Comparison of ENCODE assay signal across 10 mouse cellular contexts in genomic region chr14:16248135-16248534, GRCm38 (mm10). TPM values are rescaled to one million over a fixed set of nuclear protein-coding genes. Genes with fewer than 3 reads are reported as not detected.
DNase-seq lines count a peak whose midpoint lies in the region; ATAC-seq and TF ChIP-seq lines count a peak whose summit lies in the region.
"Had no signal": no experiment of that assay in that cellular context is flagged by ENCODE, and none has a peak within 500 bp of the region (broad histone marks: within the 10 kb centered on the region; RNA-seq: fewer than 3 reads in every experiment).

No protein-coding gene starts in this region.

- peak overlapping the region; percentile 91; the same call in 1 of the 2 replicates for H3K4me2 ChIP-seq in heart, embryonic 16.5 days (ENCODE audit: low read depth, low read length)
- no peak overlapping the region for H3K4me2 ChIP-seq in midbrain, embryonic 16.5 days (ENCODE audit: low read length)
- H3K4me2 ChIP-seq in liver, embryonic 12.5 days = peak overlapping the region; percentile 88
- H3K4me2 ChIP-seq in stomach, postnatal 0 days (replicated peaks; ENCODE audit: low read depth) = peak overlapping the region; percentile 81

- no peaks in the 10 kb centered on the region for H3K9me3 ChIP-seq in heart, embryonic 16.5 days (replicated peaks; ENCODE audit: control insufficient read depth, low read length)
- H3K9me3 ChIP-seq in midbrain, embryonic 10.5 days (replicated peaks) = no peaks in the 10 kb centered on the region
- H3K9me3 ChIP-seq in midbrain, embryonic 16.5 days (replicated peaks; ENCODE audit: control insufficient read depth, low read length, poor library complexity, severe bottlenecking) = no peaks in the 10 kb centered on the region
- no peaks in the 10 kb centered on the region for H3K9me3 ChIP-seq in liver, embryonic 12.5 days (replicated peaks)
- H3K9me3 ChIP-seq in stomach, postnatal 0 days (ENCODE audit: control insufficient read depth, low read length) = no peaks in the 10 kb centered on the region

- WGBS in heart, embryonic 16.5 days = 68% methylated on average over 3 of the region's 3 CpGs
- WGBS in midbrain, embryonic 10.5 days = 75% methylated on average over 3 of the region's 3 CpGs
- 80% methylated on average over 3 of the region's 3 CpGs for WGBS in midbrain, embryonic 16.5 days
- 68% methylated on average over 3 of the region's 3 CpGs for WGBS in liver, embryonic 12.5 days (ENCODE audit: insufficient replicate concordance)
- 69% methylated on average over 3 of the region's 3 CpGs for WGBS in stomach, postnatal 0 days
- 83% methylated on average over 3 of the region's 3 CpGs for WGBS in cerebellum, adult 2 months

- no peak for TF ChIP-seq EP300 in stomach, postnatal 0 days (optimal IDR thresholded peaks at IDR 0.05)

- H3K4me3 ChIP-seq in heart, embryonic 16.5 days (ENCODE audit: low read length) = no peak overlapping the region
- H3K4me3 ChIP-seq in midbrain, embryonic 10.5 days = 0 out of 2 replicates have a peak overlapping the region, but pooled peaks have one; percentile 75
- H3K4me3 ChIP-seq in midbrain, embryonic 16.5 days (ENCODE audit: low read depth, low read length) = no peak overlapping the region
- peak overlapping the region; percentile 77 for H3K4me3 ChIP-seq in liver, embryonic 12.5 days
- no peak overlapping the region for H3K4me3 ChIP-seq in stomach, postnatal 0 days (ENCODE audit: low read depth, low read length)
- H3K4me3 ChIP-seq in cerebellum, adult 2 months (replicated peaks; ENCODE audit: insufficient read depth, low read depth, low read length) = no peak overlapping the region

- no peak for TF ChIP-seq POLR2A in cerebellum, adult 2 months (IDR thresholded peaks at IDR 0.05; ENCODE audit: borderline replicate concordance, insufficient read depth, low read length)

- no peaks in the 10 kb centered on the region for H3K27me3 ChIP-seq in heart, embryonic 16.5 days (ENCODE audit: control insufficient read depth, insufficient read depth, low read length)
- no peaks in the 10 kb centered on the region for H3K27me3 ChIP-seq in midbrain, embryonic 10.5 days (ENCODE audit: low read depth, poor library complexity, severe bottlenecking)
- no peaks in the 10 kb centered on the region for H3K27me3 ChIP-seq in midbrain, embryonic 16.5 days (ENCODE audit: control insufficient read depth, insufficient read depth, low read depth, low read length)
- no peaks in the 10 kb centered on the region for H3K27me3 ChIP-seq in liver, embryonic 12.5 days (replicated peaks)
- no peaks in the 10 kb centered on the region for H3K27me3 ChIP-seq in stomach, postnatal 0 days (ENCODE audit: control insufficient read depth, insufficient read depth, low read length)
- H3K27me3 ChIP-seq in cerebellum, adult 2 months (ENCODE audit: control insufficient read depth, insufficient read depth, low read length) = no peaks in the 10 kb centered on the region

- H3K36me3 ChIP-seq in heart, embryonic 16.5 days (ENCODE audit: control insufficient read depth, insufficient read depth) = no peaks in the 10 kb centered on the region
- H3K36me3 ChIP-seq in midbrain, embryonic 10.5 days = no peaks in the 10 kb centered on the region
- no peaks in the 10 kb centered on the region for H3K36me3 ChIP-seq in midbrain, embryonic 16.5 days (ENCODE audit: control insufficient read depth, insufficient read depth, low read length)
- no peaks in the 10 kb centered on the region for H3K36me3 ChIP-seq in liver, embryonic 12.5 days
- H3K36me3 ChIP-seq in stomach, postnatal 0 days (ENCODE audit: control insufficient read depth, insufficient read depth, low read length) = no peaks in the 10 kb centered on the region

- H3K9ac ChIP-seq in heart, embryonic 16.5 days (ENCODE audit: low read length) = no peak overlapping the region
- H3K9ac ChIP-seq in midbrain, embryonic 16.5 days (ENCODE audit: low read depth, low read length) = no peak overlapping the region
- peak overlapping the region; percentile 87; the same call in 1 of the 2 replicates for H3K9ac ChIP-seq in liver, embryonic 12.5 days
- no peak overlapping the region for H3K9ac ChIP-seq in stomach, postnatal 0 days (ENCODE audit: low read length)

- no peak for TF ChIP-seq CTCF in stomach, postnatal 0 days (IDR thresholded peaks at IDR 0.05; ENCODE audit: low read depth)
- TF ChIP-seq CTCF in cerebellum, adult 2 months (IDR thresholded peaks at IDR 0.05; ENCODE audit: borderline replicate concordance, insufficient read depth, low read depth, low read length) = no peak

- no peak overlapping the region for H3K27ac ChIP-seq in heart, embryonic 16.5 days (ENCODE audit: low read length)
- H3K27ac ChIP-seq in midbrain, embryonic 10.5 days (replicated peaks) = no peak overlapping the region
- no peak overlapping the region for H3K27ac ChIP-seq in midbrain, embryonic 16.5 days (ENCODE audit: low read length)
- H3K27ac ChIP-seq in liver, embryonic 12.5 days = peak overlapping the region; percentile 92; the same call in 1 of the 2 replicates
- no peak overlapping the region for H3K27ac ChIP-seq in stomach, postnatal 0 days (replicated peaks)
- H3K27ac ChIP-seq in cerebellum, adult 2 months (ENCODE audit: insufficient read depth, low read length) = no peak overlapping the region

- peaks cover 18% of the 10 kb centered on the region for H3K4me1 ChIP-seq in heart, embryonic 16.5 days (ENCODE audit: control insufficient read depth, insufficient read depth, low read length)
- H3K4me1 ChIP-seq in midbrain, embryonic 10.5 days = peaks cover 26% of the 10 kb centered on the region
- H3K4me1 ChIP-seq in midbrain, embryonic 16.5 days (ENCODE audit: control insufficient read depth, insufficient read depth, low read length) = peaks cover 14% of the 10 kb centered on the region
- H3K4me1 ChIP-seq in liver, embryonic 12.5 days = peaks cover 72% of the 10 kb centered on the region
- no peaks in the 10 kb centered on the region; the same call in 1 of the 2 replicates for H3K4me1 ChIP-seq in stomach, postnatal 0 days (replicated peaks; ENCODE audit: control insufficient read depth, insufficient read depth)
- H3K4me1 ChIP-seq in cerebellum, adult 2 months (ENCODE audit: control insufficient read depth, insufficient read depth, low read length) = peaks cover 6% of the 10 kb centered on the region; the same call in 1 of the 2 replicates

- no peak for ATAC-seq in heart, embryonic 16.5 days (replicated peaks; ENCODE audit: extremely low read depth, insufficient read depth, low FRiP score)
- no peak for ATAC-seq in midbrain, embryonic 16.5 days
- no peak for ATAC-seq in liver, embryonic 12.5 days
- ATAC-seq in stomach, postnatal 0 days (ENCODE audit: low FRiP score, low TSS enrichment) = no peak

- no peak for DNase-seq in heart, postnatal 10 days
- DNase-seq in midbrain, embryonic 10.5 days (ENCODE audit: low spot score) = no peak
- no peak for DNase-seq in stomach, postnatal 0 days (ENCODE audit: low spot score)
- DNase-seq in urinary bladder, adult 18-20 months (ENCODE audit: low spot score in 2 of 2) = no peak
- no peak for DNase-seq in cerebellum, adult 2 months
- DNase-seq: cerebellum, postnatal 14 days; kidney, postnatal 4 days had no signal

- intact Hi-C loops in heart, postnatal 10 days (cut with DNase I) = loop anchor here (2.0 kb wide), 1 partner anchor 117 kb away; the partner anchor contains the start of gene Top2b

RNA-seq across cellular contexts. Expression of gene Ngly1, which starts 0.9 kb away (rescaled TPM):
- 30.2 and 32.7 TPM in 2 replicates for polyA plus RNA-seq in heart, embryonic 16.5 days (2015; fragmentation: Nextera tagmentation; extraction: Ambion mirVana)
- 10 to 100 TPM; 35.4 to 36.2 TPM for total RNA-seq in heart, postnatal 10 days (2021)
- polyA plus RNA-seq in midbrain, embryonic 10.5 days (2016; fragmentation: Nextera tagmentation; extraction: Ambion mirVana) = 14.3 and 18.5 TPM in 2 replicates
- 24.6 and 26.1 TPM in 2 replicates for polyA plus RNA-seq in midbrain, embryonic 16.5 days (2015; fragmentation: Nextera tagmentation; extraction: Ambion mirVana)
- 22.0 and 23.0 TPM in 2 replicates for polyA plus RNA-seq in liver, embryonic 12.5 days (2016; fragmentation: Nextera tagmentation; extraction: Ambion mirVana)
- polyA plus RNA-seq in stomach, postnatal 0 days (2015; fragmentation: Nextera tagmentation; extraction: Ambion mirVana) = 35.2 and 37.2 TPM in 2 replicates
- polyA plus RNA-seq in cerebellum, adult 2 months (2012; rRNA removed) = 21.4 and 23.7 TPM in 2 replicates

RNA-seq across cellular contexts. Expression of gene Oxsm, which starts 1.5 kb away (rescaled TPM):
- polyA plus RNA-seq in heart, embryonic 16.5 days (2015; fragmentation: Nextera tagmentation; extraction: Ambion mirVana) = 4.0 and 4.7 TPM in 2 replicates
- 10 to 100 TPM; 17.1 to 18.8 TPM for total RNA-seq in heart, postnatal 10 days (2021)
- polyA plus RNA-seq in midbrain, embryonic 10.5 days (2016; fragmentation: Nextera tagmentation; extraction: Ambion mirVana) = 1.7 and 1.9 TPM in 2 replicates
- 2.5 and 2.8 TPM in 2 replicates for polyA plus RNA-seq in midbrain, embryonic 16.5 days (2015; fragmentation: Nextera tagmentation; extraction: Ambion mirVana)
- 1.7 and 1.9 TPM in 2 replicates for polyA plus RNA-seq in liver, embryonic 12.5 days (2016; fragmentation: Nextera tagmentation; extraction: Ambion mirVana)
- 1.7 and 1.9 TPM in 2 replicates for polyA plus RNA-seq in stomach, postnatal 0 days (2015; fragmentation: Nextera tagmentation; extraction: Ambion mirVana)
- 6.0 and 7.2 TPM in 2 replicates for polyA plus RNA-seq in cerebellum, adult 2 months (2012; rRNA removed)

Comparison
In these comparisons a context has a peak if more than half of its experiments do, and no peak if none do; other contexts are left out.
1. H3K4me3 ChIP-seq: peak in midbrain, embryonic 10.5 days (single experiment) and liver, embryonic 12.5 days (single experiment); none in heart, embryonic 16.5 days (single experiment), midbrain, embryonic 16.5 days (single experiment), stomach, postnatal 0 days (single experiment) and cerebellum, adult 2 months (single experiment).